12 mouse cellular contexts compared by ENCODE assay signal in the genomic region with DNA sequence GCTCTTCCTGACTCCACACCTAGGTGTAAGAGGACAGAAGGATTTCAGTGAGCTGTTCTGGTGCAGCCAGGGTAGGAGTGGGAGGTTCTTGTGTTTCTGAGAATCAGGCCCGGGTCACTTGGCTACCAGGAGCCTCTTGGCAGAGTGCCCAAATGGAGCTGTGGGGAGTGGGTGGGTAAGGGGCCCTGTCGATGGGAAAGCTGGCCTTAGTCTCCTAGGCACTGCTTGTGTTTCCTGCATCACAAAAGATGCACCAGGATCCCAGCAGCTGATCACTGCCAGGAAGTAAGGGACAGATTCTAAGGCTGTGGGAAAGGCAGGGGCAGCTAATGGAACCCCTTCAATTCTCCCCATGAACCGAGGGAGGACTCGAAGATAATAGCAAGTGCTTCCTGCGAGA.
DNase-seq lines count a peak whose midpoint lies in the region; ATAC-seq and TF ChIP-seq lines count a peak whose summit lies in the region.
"Had no signal": no experiment of that assay in that cellular context is flagged by ENCODE, and none has a peak within 500 bp of the region (broad histone marks: within the 10 kb centered on the region; RNA-seq: fewer than 3 reads in every experiment).

No protein-coding gene starts in this region.

- peak; percentile 50 for DNase-seq in left cerebral cortex, postnatal 4 days
- DNase-seq in left cerebral cortex, adult 11 months (ENCODE audit: low spot score) = no peak
- DNase-seq in forebrain, embryonic 11.5 days (ENCODE audit: low spot score) = peak; percentile 78
- peak; percentile 62 for DNase-seq in midbrain, postnatal 0 days (ENCODE audit: low spot score)
- DNase-seq in urinary bladder, postnatal 36 days (ENCODE audit: low spot score in 2 of 2) = no peak
- no peak for DNase-seq in frontal cortex, postnatal 36 days (ENCODE audit: low spot score in 2 of 2)
- DNase-seq in thymus, adult 2 months = no peak
- DNase-seq: kidney, adult 8-10 months; lung, adult 18-20 months had no signal

- no peak overlapping the region for H3K4me2 ChIP-seq in forebrain, embryonic 11.5 days (ENCODE audit: low read depth, low read length, severe bottlenecking)
- H3K4me2 ChIP-seq in hindbrain, embryonic 13.5 days = no peak overlapping the region
- H3K4me2 ChIP-seq in midbrain, postnatal 0 days (ENCODE audit: low read depth, low read length, poor library complexity, severe bottlenecking) = no peak overlapping the region
- H3K4me2 ChIP-seq: heart, embryonic 12.5 days had no signal

- peak overlapping the region; percentile 60; the same call in 1 of the 2 replicates for H3K27ac ChIP-seq in forebrain, embryonic 11.5 days (ENCODE audit: low read depth, low read length)
- peak overlapping the region; percentile 64 for H3K27ac ChIP-seq in hindbrain, embryonic 13.5 days
- no peak overlapping the region for H3K27ac ChIP-seq in midbrain, postnatal 0 days (ENCODE audit: low read depth, low read length)
- H3K27ac ChIP-seq in thymus, adult 2 months (ENCODE audit: control insufficient read depth, insufficient read depth, low read length) = no peak overlapping the region

- H3K36me3 ChIP-seq in forebrain, embryonic 11.5 days (ENCODE audit: control insufficient read depth, insufficient read depth, low read length) = no peaks in the 10 kb centered on the region
- no peaks in the 10 kb centered on the region for H3K36me3 ChIP-seq in hindbrain, embryonic 13.5 days
- no peaks in the 10 kb centered on the region for H3K36me3 ChIP-seq in midbrain, postnatal 0 days (ENCODE audit: insufficient read depth, low read length)
- no peaks in the 10 kb centered on the region for H3K36me3 ChIP-seq in thymus, adult 2 months (ENCODE audit: control insufficient read depth, insufficient read depth, low read length)
- H3K36me3 ChIP-seq: heart, embryonic 12.5 days had no signal

- no peak for TF ChIP-seq POLR2A in thymus, adult 2 months (IDR thresholded peaks at IDR 0.05; ENCODE audit: control insufficient read depth, extremely low read depth, insufficient read depth, low read length, poor library complexity)

- H3K9me3 ChIP-seq in forebrain, embryonic 11.5 days (ENCODE audit: control insufficient read depth, low read length) = no peaks in the 10 kb centered on the region
- H3K9me3 ChIP-seq in hindbrain, embryonic 13.5 days = no peaks in the 10 kb centered on the region
- H3K9me3 ChIP-seq in midbrain, postnatal 0 days (ENCODE audit: low read length) = no peaks in the 10 kb centered on the region
- H3K9me3 ChIP-seq: heart, embryonic 12.5 days had no signal

- ATAC-seq in forebrain, embryonic 11.5 days (replicated peaks; ENCODE audit: low FRiP score) = peak; percentile 71
- ATAC-seq in hindbrain, embryonic 13.5 days (ENCODE audit: low FRiP score) = peak; percentile 75
- peak; percentile 31; the same call in 1 of the 2 replicates for ATAC-seq in midbrain, postnatal 0 days (ENCODE audit: low FRiP score)

- intact Hi-C loops in left cerebral cortex, postnatal 4 days (cut with DNase I) = no loop called here

- no peak overlapping the region for H3K4me3 ChIP-seq in forebrain, embryonic 11.5 days (ENCODE audit: low read depth, low read length)
- H3K4me3 ChIP-seq in hindbrain, embryonic 13.5 days = no peak overlapping the region
- H3K4me3 ChIP-seq in midbrain, postnatal 0 days (ENCODE audit: low read depth, low read length) = no peak overlapping the region
- no peak overlapping the region for H3K4me3 ChIP-seq in thymus, adult 2 months (ENCODE audit: control insufficient read depth, insufficient read depth, low read length)
- H3K4me3 ChIP-seq: erythroblast, embryonic 14.5 days; heart, embryonic 12.5 days had no signal

- no peak overlapping the region for H3K9ac ChIP-seq in forebrain, embryonic 11.5 days (ENCODE audit: low read length)
- H3K9ac ChIP-seq in hindbrain, embryonic 13.5 days = no peak overlapping the region
- no peak overlapping the region for H3K9ac ChIP-seq in midbrain, postnatal 0 days (replicated peaks; ENCODE audit: low read length, poor library complexity, severe bottlenecking)
- H3K9ac ChIP-seq: heart, embryonic 12.5 days had no signal

- 28% methylated on average over 5 of the region's 5 CpGs for WGBS in forebrain, embryonic 11.5 days
- 24% methylated on average over 5 of the region's 5 CpGs for WGBS in hindbrain, embryonic 13.5 days
- WGBS in midbrain, postnatal 0 days = 22% methylated on average over 5 of the region's 5 CpGs
- 73% methylated on average over 5 of the region's 5 CpGs for WGBS in thymus, adult 2 months

- H3K27me3 ChIP-seq in forebrain, embryonic 11.5 days (ENCODE audit: control insufficient read depth, insufficient read depth, low read length) = no peaks in the 10 kb centered on the region
- H3K27me3 ChIP-seq in hindbrain, embryonic 13.5 days = no peaks in the 10 kb centered on the region
- H3K27me3 ChIP-seq in midbrain, postnatal 0 days (ENCODE audit: insufficient read depth, low read length) = no peaks in the 10 kb centered on the region
- no peaks in the 10 kb centered on the region for H3K27me3 ChIP-seq in thymus, adult 2 months (ENCODE audit: control insufficient read depth, insufficient read depth, low read length)
- H3K27me3 ChIP-seq: heart, embryonic 12.5 days had no signal

- TF ChIP-seq CTCF in midbrain, postnatal 0 days (IDR thresholded peaks at IDR 0.05) = no peak
- no peak for TF ChIP-seq CTCF in thymus, adult 2 months (IDR thresholded peaks at IDR 0.05; ENCODE audit: borderline replicate concordance, control insufficient read depth, extremely low read depth, insufficient read depth, low read length, poor library complexity)

- peaks cover 17% of the 10 kb centered on the region for H3K4me1 ChIP-seq in forebrain, embryonic 11.5 days (replicated peaks; ENCODE audit: control insufficient read depth, insufficient read depth, low read length)
- H3K4me1 ChIP-seq in hindbrain, embryonic 13.5 days (replicated peaks) = peaks cover 24% of the 10 kb centered on the region
- H3K4me1 ChIP-seq in midbrain, postnatal 0 days (ENCODE audit: insufficient read depth, low read length) = peaks cover 5% of the 10 kb centered on the region; the same call in 1 of the 2 replicates
- no peaks in the 10 kb centered on the region for H3K4me1 ChIP-seq in thymus, adult 2 months (replicated peaks; ENCODE audit: control insufficient read depth, insufficient read depth, low read length)

Comparison
In these comparisons a context has a peak if more than half of its experiments do, and no peak if none do; other contexts are left out.
1. DNase-seq: peak in left cerebral cortex, postnatal 4 days (single experiment), forebrain, embryonic 11.5 days (single experiment) and midbrain, postnatal 0 days (single experiment); none in left cerebral cortex, adult 11 months (single experiment), urinary bladder, postnatal 36 days (0 of 2), frontal cortex, postnatal 36 days (0 of 2) and thymus, adult 2 months (single experiment).
2. H3K27ac ChIP-seq: peak in forebrain, embryonic 11.5 days (single experiment) and hindbrain, embryonic 13.5 days (single experiment); none in midbrain, postnatal 0 days (single experiment) and thymus, adult 2 months (single experiment).
3. Peak in every context shown above with its lines, with median percentiles within 50 percentile points of each other: ATAC-seq.